Mouse (Mus musculus) G1E (cell line): ENCODE measurements around the gene Cnot3. TPM values are rescaled to one million over a fixed set of nuclear protein-coding genes. Genes with fewer than 3 reads are reported as not detected.
"Not testable (repeated sequence)": the region's sequence is repeated elsewhere in the genome, so short reads cannot be mapped to it uniquely, and the experiment has no call there.

Source experiments
- ATAC-seq: 2 replicates; pipeline ENCODE4 v1.8.0; 2016; ENCODE audit warnings: mild to moderate bottlenecking; ENCODE audit not compliant: insufficient number of reproducible peaks, poor library complexity, low FRiP score, severe bottlenecking; ENCODE audit errors: extremely low read depth
- DNase-seq: peaks from one replicate; pipeline ENCODE4 v3.0.0; 2012; ENCODE audit warnings: low spot score
- H3K27me3 ChIP-seq: 2 replicates; pipeline ENCODE4 v1.6.1; 2012; ENCODE audit warnings: mild to moderate bottlenecking, low read length, inconsistent platforms; ENCODE audit not compliant: insufficient read depth
- H3K36me3 ChIP-seq: replicated peaks from 2 replicates; pipeline ENCODE3; 2012; ENCODE audit warnings: mild to moderate bottlenecking, inconsistent platforms
- H3K4me1 ChIP-seq: 2 replicates; pipeline ENCODE4 v1.6.1; 2012; ENCODE audit warnings: low read depth, low read length, inconsistent platforms, mixed read lengths; ENCODE audit not compliant: insufficient read depth
- H3K4me3 ChIP-seq: 2 replicates; pipeline ENCODE4 v1.5.1; 2012; ENCODE audit warnings: low read depth, mild to moderate bottlenecking, inconsistent platforms, low read length, moderate library complexity, mixed read lengths
- H3K9me3 ChIP-seq: replicated peaks from 2 replicates; pipeline ENCODE4 v1.6.1; 2012; ENCODE audit warnings: inconsistent platforms
- CTCF ChIP-seq: IDR thresholded peaks from 2 replicates; pipeline ENCODE4 v1.5.1; 2012; ENCODE audit warnings: low read depth, low read length, inconsistent platforms, mixed read lengths
- GATA1 ChIP-seq: IDR thresholded peaks from 2 replicates; pipeline ENCODE4 v1.6.1; 2012; ENCODE audit warnings: borderline replicate concordance, low read length, inconsistent platforms, mixed read lengths
- GATA2 ChIP-seq: IDR thresholded peaks from 2 replicates; pipeline ENCODE4 v1.6.1; 2012; ENCODE audit warnings: low read depth, low read length, inconsistent platforms, borderline replicate concordance
- POLR2AphosphoS5 ChIP-seq: IDR thresholded peaks from 2 replicates; pipeline ENCODE4 v1.6.1; 2012; ENCODE audit warnings: low read depth, low read length, inconsistent platforms; ENCODE audit not compliant: insufficient replicate concordance
- TAL1 ChIP-seq: conservative IDR thresholded peaks from 2 replicates; pipeline ENCODE4 v1.6.1; 2012; ENCODE audit warnings: low read depth, low read length, inconsistent platforms, mixed read lengths
- polyA plus RNA-seq: library from polyadenylated mRNA; stranded (reverse); fragments of >175 nt; gene quantifications from 2 replicates; pipeline ENCODE4 v1.2.3, GENCODE M21; 2012
- total RNA-seq, 2 experiments: library from RNA; stranded (forward) in 1 of 2; stranded (reverse) in 1 of 2; fragments of 200-1000 nt in 1 of 2; fragments of >200 nt in 1 of 2; fragmentation: Nextera tagmentation in 1 of 2; gene quantifications; 2 replicates each; pipeline ENCODE4 v1.2.3; 2014 to 2017

Gene Cnot3
- total and polyA plus RNA-seq, 3 experiments: 20.7 to 506 (median 245) TPM

DNA sequence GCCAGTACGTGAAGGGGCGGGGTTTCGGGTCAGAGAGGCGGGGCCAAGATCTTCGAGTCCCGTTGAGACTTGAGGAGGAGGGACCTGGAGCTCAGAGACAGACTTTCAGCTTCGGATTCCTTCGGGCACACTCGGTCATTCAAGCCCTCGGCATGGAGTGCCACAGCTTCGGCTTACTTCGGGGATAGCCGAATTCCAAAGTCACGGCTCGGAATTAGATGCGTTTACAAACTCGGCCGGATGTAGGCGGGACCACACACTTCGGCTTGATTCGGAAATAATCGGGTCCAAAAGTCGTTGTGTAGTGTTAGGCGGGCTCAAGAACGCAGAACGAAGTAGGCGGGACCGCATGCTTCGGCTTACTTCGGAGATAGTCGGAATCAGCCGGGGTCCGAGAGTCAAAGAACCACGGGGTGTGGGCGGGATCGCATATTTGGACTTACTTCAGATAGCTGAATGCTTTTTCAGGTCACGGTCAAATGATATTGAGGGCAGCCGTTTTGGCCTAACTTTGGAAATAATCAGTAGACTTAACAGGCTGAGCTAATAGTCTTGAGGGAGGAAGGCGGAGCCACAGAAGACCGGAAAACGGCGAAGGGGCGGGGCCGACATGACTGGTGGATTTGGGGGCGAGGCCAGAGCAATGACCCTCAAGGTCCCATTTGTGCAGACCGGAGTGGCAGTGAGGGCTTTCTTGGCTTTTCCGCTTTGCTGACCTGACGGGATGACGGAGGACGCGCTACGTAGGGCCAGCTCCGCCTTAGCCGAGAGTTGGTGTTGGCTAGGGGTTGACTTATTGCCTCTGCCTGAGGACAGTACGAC lies 48.1 kb downstream of the Cnot3 start, which contains the start of gene Mboat7:
TSS of gene Mboat7 (minus strand) at position 537 of the 822 bp plus-strand sequence.
- Histone ChIP-seq H3K36me3 (peaks cover 54% of the 10 kb centered on the region), H3K9me3 (no peaks in the 10 kb centered on the region), H3K4me3 (peak within 1 kb of the TSS; percentile 88), H3K4me1 (peaks cover 39% of the 10 kb centered on the region), H3K27me3 (no peaks in the 10 kb centered on the region)
- TF ChIP-seq POLR2AphosphoS5 (no peak), GATA2 (no peak), TAL1 (no peak), GATA1 (no peak), CTCF (no peak)
- ATAC-seq: peak; percentile 82
- DNase-seq: peak; percentile 93

- Histone ChIP-seq H3K4me1 (peaks cover 39% of the 10 kb centered on the region), H3K27me3 (no peaks in the 10 kb centered on the region), H3K9me3 (no peaks in the 10 kb centered on the region), H3K36me3 (peaks cover 54% of the 10 kb centered on the region), H3K4me3 (peak overlapping the region; percentile 88)
- no peak for DNase-seq
- ATAC-seq: no peak
- TF ChIP-seq GATA2 (no peak), GATA1 (no peak), POLR2AphosphoS5 (no peak), TAL1 (no peak), CTCF (no peak)
These were observed 48.7 kb downstream of the Cnot3 start for GRCm38 (mm10) chr7:3693809-3694075.

GRCm38 (mm10) chr7:3694076-3694948 lies 49.2 kb downstream of the Cnot3 start:
- DNase-seq (peak; percentile 68), ATAC-seq (peak; percentile 16; the same call in 1 of the 2 replicates)
- Histone ChIP-seq H3K9me3 (no peaks in the 10 kb centered on the region), H3K4me3 (peak overlapping the region; percentile 88), H3K4me1 (peaks cover 39% of the 10 kb centered on the region), H3K36me3 (peaks cover 54% of the 10 kb centered on the region), H3K27me3 (no peaks in the 10 kb centered on the region)
- TF ChIP-seq CTCF: no peak

DNA sequence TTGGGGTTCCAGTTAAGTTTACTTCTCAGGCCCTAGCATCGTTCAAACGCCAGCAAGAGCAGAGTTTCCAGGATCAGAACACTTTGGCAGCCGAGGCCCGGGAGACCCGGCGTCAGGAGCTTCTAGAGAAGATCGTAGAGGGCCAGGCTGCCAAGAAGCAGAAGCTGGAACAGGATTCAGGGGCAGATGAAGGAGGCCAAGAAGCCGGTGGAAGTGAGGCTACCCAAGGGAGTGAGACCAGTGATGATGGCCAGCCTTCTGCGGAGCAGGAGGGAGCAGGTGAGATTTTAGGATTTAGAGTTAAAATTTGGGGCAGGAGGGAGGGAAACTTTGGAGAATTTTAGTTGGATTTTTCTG lies 49.9 kb downstream of the Cnot3 start:
- not testable (repeated sequence) for ATAC-seq, H3K9me3 ChIP-seq, DNase-seq

DNA sequence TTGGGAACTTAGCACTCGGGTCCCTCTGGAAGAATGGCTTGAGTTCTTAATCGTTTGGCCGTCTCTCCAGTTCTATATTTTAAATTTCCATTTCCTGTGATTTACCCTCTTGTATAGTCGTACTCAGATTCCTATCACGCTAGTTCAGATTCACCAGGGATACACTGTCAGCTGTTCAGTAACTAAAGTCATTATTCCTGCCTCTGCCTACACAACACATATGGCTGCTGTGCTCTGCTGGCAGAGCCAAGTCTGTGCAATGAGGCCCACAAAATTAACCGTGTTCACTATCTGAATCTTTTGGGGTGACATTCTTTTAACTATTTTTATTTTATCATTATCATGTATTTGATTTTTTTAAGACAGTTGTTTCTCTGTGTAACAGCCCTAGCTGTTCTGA lies 53.4 kb downstream of the Cnot3 start:
- H3K9me3 ChIP-seq: no peaks in the 10 kb centered on the region
- peaks cover 23% of the 10 kb centered on the region for H3K4me1 ChIP-seq
- TF ChIP-seq GATA2: no peak
- TF ChIP-seq TAL1: no peak
- TF ChIP-seq GATA1: no peak
- no peak for TF ChIP-seq POLR2AphosphoS5
- TF ChIP-seq CTCF: no peak
- H3K36me3 ChIP-seq: peaks cover 50% of the 10 kb centered on the region
- no peak overlapping the region for H3K4me3 ChIP-seq
- no peaks in the 10 kb centered on the region for H3K27me3 ChIP-seq
- DNase-seq (no peak), ATAC-seq (no peak)

More for the DNA sequence above, 49.9 kb downstream of the Cnot3 start:
- not testable (repeated sequence) for H3K27me3 ChIP-seq
- H3K4me3 ChIP-seq: peak overlapping the region; percentile 88
- peaks cover 39% of the 10 kb centered on the region for H3K4me1 ChIP-seq
- H3K36me3 ChIP-seq: peaks cover 54% of the 10 kb centered on the region

DNA sequence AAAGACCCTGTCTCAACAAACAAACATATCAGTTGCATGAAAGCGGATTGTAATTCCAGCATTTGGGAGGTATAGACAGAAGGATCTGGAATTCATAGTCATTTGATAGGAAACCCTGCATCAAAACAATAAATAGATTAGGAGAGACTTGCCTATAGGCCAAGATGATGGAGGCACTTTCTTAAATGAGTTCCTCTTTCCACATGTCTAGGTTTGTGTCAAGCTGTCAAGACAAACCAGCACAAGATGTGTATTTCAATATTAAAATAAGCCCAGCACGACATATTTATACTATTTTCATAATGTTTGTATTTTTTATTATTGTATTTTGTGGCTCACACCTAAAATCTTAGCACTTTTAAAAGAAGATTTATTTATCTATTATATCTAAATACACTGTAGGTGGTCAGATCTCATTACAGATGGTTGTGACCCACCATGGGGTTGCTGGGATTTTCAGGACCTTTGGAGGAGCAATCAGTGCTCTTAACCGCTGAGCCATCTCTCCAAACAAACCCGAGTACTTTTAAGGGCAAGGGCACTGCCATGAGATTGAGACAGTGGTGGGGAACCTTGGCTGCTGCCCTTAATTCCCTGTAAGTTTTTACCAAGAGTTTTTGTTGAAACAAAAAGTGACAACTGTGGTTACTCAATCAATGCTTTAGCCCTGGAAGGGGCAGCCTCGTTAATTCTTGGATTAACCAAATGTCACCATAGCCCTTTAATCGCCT lies 58.2 kb downstream of the Cnot3 start:
- no peak for DNase-seq
- no peak for TF ChIP-seq GATA2
- TF ChIP-seq POLR2AphosphoS5: no peak
- no peak for TF ChIP-seq TAL1
- TF ChIP-seq CTCF: no peak
- no peak for TF ChIP-seq GATA1
- H3K27me3 ChIP-seq: no peaks in the 10 kb centered on the region
- no peak for ATAC-seq
- H3K4me1 ChIP-seq: peaks cover 23% of the 10 kb centered on the region
- H3K9me3 ChIP-seq: no peaks in the 10 kb centered on the region
- H3K36me3 ChIP-seq: peaks cover 52% of the 10 kb centered on the region
- peak overlapping the region; percentile 75 for H3K4me3 ChIP-seq
